Mouse (Mus musculus): ENCODE data around the gene Snx20.
"Not testable (repeated sequence)": the region's sequence is repeated elsewhere in the genome, so short reads cannot be mapped to it uniquely, and the experiment has no call there.

GRCm38 (mm10) chr8:88651122-88651521 is 15.2 kb upstream of the Snx20 start:
- not testable (repeated sequence) for TF ChIP-seq EP300, CTCF (IDR thresholded peaks at IDR 0.05)

All from lung, postnatal 0 days (tissue).